Mouse (Mus musculus) kidney, postnatal 25 days (tissue): ENCODE results near the gene Lmo3.

Source experiments
- DNase-seq, 2 experiments: peaks; one replicate each; pipeline ENCODE4 v3.0.0; 2021; ENCODE audit warnings: mixed read lengths in 2 of 2

The Lmo3 gene

DNA sequence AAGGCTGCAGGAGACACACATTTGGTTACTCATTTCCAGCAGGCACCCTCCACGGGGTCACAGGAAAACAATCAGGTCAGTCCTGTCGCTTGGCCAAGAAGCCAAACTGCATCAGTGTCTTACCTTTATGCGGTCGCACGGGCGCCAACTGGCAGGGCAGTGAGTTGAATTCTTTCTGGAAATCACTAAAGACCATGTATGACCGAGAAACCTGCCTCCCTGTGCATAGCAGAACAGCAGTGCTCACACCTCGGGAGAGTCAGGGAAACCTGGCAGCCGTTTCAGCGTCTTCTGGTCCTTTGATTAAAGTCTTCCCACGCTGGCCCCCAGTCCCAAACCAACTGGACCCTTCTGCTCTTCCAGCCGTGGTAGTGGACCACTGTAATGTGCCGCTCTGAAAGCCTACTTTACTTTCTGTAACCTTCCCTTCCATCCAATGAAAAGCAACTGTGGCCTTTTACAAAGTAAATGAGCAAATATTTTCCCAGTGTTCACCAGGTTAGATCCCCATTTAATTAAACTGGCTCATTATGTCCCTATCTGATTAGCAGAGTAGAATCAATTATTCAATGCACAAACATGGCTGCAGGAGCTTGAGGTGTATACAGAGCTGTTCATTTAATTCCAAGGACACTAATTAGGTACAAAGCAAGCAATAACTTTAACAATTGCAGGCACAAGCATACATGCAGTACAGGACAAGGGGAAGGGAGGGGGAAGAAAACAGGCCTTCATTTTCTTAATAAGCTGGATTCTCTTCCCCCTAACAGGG, at the start of gene Lmo3:
TSS of gene Lmo3 (minus strand) at position 235 of the 772 bp plus-strand sequence.
- no peak for DNase-seq

DNA sequence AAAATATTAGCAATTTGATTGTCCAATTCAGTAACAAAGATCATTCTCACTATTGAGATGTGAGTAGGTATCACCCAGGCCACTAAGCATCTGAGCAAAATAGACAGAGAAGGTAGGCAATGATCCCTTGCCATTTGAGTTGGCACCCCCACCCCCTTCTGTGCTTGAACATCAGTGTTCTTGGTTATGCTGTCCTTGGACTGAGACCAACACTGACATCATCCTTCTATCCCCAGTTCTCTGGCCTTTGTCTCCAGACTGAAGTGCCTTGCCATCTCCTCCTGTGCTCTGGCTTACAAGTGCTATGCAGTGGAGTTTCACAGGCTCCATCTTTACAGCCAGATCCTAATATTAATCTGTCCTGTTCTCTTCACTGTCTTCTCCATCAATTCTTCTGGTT, 39.0 kb upstream of the Lmo3 start:
- no peak for DNase-seq

DNA sequence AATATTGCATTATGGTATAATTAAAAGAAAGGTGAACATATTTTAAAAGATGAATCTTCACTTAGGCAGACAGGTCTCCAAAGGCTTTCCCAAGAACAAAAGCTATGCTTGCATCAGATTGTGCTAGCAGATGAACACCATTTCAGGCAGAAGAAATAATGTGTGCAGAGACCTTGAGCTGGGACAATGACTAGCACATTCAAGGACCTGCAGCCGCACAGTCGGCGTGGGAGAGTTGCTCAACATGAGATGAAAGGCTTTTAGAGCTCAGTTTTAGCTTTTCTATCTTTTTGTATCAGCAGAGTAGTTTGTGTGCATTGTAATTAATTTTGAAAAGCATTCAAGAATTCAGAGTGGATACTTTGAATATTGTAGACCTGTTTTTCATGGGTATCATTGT, 36.6 kb upstream of the Lmo3 start:
- no peak for DNase-seq

DNA sequence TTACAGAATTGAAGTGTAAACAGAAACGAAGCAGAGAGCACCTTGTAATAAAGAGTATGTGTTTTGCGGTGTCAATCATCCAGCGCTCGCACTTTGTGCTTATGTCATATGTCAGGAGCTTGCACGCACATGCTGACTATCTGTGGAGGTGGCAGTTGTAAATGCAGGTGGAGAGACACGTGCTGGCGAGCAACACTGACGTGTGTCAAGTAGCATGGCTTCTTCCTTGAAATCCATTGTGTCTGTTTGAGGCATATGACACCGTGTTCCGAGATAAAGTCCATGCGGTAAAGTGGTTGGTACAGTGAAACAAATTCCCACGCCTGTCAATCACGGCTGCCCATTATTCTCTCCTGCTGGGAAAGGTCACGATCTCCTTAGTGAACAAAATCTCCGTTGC, 15.2 kb upstream of the Lmo3 start:
- no peak for DNase-seq

DNA sequence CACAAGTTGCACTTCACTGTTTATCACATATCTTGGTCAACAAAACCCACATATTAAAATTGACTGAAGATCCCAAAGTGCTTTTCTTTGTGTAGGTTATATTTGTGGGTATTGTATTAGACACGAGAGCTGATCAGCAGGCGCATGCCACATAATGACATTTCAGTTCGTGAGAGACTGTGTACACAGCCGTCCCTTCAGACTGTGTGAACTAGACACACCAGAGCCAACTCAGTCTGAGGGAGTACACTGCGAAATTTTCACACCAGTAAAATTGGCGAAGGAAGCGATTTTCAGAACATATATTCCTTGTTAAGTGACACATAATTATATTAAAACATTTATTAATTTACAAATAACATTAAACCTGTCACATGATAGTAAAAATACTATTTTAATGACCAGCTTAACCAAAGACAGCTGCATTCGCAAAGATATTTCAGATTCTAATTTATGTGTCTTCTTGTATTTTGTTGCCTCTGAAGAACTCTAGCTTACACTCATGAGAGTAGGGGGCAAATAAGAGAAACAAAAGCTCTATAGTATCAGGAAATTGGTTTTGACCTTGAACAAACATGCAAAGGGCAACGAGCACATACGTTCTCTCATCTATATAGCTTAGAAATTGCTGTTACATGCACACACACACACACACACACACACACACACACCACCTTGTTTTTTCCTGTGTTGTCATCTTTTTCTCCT, 14.4 kb upstream of the Lmo3 start:
- DNase-seq: no peak

DNA sequence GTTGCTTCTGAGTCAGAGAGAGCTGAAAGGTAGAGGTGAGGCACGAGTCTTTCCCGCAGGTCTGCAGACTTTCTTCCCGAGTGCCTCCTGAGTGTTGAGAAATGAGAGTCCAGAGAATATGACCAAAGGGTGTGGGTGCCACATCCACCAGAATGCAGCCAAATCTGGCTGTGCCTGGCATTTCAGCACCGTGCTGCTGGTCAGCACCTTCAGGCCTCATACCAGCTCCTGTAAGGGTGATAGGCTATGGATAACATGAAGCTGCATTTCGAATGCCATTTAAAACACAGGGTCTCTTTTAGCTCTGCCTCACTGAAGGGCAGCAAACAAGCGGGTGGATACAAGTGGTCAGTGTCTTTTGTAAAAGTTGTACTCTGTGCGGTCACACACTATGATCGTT, 1.5 kb upstream of the Lmo3 start:
- DNase-seq: no peak

DNA sequence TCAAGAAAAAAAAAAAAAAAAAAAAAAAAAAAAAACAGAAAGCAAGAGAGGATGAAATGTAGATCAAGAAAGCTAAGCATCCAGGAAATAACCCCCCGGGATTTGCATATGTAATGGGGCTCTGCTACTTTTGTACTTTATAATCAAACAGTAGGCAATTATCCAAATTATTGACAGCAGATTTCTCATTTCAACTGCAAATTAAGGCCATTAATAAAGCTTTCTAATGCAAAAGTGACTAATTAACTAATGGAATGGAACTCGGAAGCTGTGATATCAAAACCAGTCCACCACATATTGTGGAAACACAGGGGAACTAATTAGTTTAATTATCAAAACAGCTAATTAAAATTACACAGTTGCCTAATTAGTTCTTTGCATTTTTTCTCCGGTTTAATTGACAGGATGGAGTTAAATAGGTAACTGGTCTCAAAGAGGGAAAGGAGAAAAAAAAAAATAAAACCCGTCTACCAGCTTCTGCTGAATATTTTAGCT, 785 bp upstream of the Lmo3 start:
- DNase-seq: no peak

DNA sequence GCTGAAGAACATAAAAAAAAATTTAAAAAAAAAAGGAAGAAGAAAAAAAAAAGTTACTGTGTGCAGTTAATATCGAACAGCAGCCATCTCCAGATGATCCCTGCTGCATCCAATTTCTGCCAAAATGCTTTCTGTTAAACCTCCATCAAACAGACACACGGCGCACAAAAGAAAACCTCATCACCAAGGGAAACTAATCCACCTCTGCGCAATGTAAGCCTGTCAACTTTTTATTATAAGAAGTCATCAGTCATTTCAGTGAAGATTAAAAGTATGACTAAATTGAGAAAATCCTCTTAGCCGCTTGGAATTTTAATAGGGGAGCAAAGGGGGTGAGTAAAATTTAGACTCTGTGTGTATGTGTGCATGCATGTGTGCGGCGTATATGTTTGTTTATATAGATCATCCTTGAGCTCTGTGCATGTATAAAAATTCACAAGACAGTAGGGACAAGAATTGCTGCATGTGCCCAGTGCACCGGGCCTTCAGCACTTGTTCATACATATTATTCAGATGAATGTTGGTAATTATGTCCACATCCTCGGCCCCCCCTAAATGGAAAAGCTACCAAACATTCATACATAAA, 1.2 kb downstream of the Lmo3 start:
- no peak for DNase-seq

DNA sequence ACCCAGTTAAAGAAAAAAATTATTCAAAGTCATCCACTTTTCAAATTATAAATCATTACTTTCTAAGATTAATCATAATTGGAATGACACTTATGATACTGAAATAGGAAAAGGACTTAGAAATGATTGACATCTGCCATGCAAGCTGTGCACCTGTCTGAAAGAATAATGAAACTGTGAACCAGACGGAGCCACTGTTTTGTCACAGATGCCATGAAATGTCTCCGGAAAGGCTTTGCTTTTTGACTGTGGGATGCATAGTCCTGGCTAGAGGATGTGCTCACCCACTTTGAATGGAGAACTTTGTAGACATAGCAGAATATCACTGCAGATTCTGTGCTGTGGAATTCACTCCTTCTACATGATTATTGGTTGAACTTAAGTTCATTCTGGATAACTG, 18.4 kb downstream of the Lmo3 start:
- DNase-seq: no peak

DNA sequence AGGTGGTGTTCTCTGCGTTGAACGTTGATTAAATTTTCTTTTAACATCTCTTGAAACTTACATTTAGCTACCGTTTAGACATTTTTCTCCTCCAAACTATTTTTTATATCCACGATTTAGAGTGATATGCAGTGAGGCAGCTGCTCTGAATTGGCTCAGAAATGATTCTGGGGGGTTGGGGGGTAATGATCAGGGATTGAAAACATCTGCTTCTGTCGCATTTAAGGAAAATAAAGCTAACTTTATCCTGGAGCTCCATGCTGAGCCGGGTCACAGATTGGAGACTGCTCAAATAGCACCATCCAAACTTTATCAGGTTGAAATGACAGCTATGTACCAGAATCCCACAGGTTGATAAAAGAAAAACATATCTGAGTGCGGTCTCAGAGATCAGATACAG, 29.6 kb downstream of the Lmo3 start:
- DNase-seq: no peak

DNA sequence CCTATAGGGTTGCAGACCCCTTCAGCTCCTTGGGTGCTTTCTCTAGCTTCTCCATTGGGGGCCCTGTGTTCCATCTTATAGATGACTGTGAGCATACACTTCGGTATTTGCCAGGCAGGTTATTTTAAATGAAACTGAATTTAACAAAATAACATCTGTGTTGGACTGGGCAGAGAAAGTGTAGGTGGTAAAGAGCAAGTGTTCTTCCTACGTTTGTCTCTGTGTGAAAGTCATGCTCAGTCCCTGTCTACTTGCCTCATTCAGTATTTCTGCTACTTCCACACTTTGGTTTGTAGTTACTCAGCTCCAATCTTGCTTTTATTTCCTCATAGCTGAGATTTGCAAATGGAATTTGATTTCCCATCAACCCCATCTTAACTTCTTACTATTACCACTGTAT, 46.9 kb downstream of the Lmo3 start:
- DNase-seq: no peak

DNA sequence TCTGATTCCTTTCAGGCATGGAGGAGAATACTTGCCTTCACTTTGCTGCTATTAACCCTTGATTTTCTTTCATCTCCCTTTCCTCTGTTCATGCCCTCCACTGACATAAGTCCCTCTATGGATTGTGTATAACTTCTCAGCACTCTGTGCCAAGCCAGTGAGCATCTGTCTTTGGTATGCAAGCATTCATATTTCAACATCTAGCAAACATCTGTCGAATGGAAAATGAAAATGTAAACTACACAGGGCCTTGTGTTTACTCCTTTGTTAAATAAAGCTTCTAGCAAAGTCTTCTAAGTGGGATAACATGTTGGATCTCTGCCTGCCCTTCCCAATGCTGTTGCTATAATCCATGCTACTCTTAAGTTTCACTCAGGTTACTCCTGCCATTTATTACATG, 75.1 kb downstream of the Lmo3 start:
- DNase-seq: no peak

DNA sequence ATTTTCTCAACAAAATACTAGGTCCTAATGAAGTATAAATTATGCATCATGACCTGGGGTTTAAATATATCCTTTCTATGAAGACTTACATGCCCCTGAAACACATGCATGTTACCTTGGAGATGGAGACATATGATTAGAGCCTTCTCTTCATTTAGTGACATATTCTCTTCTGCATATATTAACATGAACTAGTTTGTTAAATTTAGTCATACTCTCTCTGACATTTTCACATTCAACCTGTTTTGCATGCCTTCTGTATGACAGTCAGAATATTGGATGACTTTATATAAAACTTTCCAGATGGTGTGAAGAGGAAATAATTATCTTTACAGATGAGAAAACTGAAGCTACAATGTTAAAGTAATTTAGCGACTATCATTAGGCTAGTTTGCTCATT, 77.8 kb downstream of the Lmo3 start:
- no peak for DNase-seq

DNA sequence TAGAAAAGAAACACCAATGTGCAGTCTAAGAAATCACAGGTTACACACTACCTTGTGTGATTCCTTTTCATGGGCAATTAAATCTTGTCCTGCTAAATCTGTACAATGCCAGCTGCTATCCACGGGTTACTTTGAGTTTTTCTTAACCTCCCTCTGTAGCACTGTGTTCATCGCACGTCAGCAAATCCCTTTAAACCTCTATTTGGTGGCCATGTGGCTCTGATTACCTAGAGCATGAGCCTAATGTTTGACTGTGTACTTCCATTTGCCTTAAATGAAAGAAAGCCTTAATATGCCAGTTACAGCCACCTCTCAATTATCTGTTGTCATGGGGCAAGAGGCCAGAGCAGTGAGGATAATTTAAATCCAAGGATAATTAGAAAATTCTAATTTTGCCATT, 98.9 kb downstream of the Lmo3 start:
- DNase-seq: no peak

DNA sequence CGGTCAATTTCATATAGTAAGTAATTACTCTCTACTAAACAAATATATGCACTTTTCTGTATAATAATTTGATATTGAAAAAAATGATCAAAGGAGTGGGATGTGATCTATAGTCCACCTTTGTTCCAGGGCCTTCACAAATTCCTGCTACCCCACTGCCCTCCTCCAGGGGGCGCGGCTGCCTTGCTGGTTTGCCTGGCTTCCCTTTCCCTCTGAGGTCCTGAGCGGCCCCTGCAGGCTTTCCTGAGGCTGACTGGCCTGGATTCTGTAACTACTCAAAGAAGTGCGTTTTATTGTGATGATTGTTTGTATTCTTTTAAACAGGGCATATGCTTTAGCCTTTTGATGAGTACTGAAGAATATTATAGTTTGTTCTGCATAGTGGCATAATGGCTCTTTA, 104.2 kb downstream of the Lmo3 start:
- DNase-seq: peak; percentile 58 to 65

DNA sequence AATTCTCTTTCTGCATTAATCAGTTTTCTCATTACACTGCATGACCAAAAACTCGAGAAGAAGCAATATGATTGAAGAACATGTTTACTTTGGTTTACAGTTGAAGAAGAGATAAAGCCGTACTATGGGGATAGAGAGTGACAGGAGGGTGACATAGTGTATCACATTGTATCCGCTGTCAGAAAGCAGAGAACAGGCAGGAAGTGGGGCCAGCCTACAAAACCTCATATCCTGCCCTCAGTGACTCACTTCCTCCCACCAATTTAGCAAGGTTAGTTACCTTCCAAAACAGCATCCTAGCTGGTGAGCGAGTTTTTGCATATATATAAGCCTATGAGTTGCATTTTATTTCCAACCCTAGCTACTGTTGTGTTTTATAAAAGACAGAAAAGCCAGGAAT, 112.6 kb downstream of the Lmo3 start:
- DNase-seq: no peak

DNA sequence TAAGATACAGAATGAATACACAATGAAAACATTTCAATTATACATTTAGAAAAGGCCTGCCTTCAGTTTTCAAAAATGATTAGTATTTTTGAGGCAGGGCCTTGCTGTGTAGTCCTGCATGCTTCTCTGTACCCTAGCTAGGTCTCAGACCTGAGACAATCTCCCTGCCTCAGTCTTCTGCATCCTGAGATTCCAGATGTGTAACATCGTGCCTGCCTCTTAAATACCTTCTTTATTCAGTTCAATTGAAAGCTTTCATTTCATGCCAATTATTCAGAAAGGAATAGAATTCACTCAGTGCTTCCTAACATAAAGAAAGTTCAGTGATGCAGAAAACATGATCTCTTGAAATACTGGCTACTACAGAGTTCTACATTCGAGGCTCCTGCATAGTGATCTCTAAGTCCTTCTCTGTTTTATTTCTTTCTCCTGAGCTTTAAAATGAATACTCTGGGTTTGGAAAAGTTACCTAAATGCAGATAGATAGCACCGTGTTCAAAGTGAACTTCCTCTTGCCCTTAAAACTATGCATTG, 137.2 kb downstream of the Lmo3 start:
- no peak for DNase-seq

DNA sequence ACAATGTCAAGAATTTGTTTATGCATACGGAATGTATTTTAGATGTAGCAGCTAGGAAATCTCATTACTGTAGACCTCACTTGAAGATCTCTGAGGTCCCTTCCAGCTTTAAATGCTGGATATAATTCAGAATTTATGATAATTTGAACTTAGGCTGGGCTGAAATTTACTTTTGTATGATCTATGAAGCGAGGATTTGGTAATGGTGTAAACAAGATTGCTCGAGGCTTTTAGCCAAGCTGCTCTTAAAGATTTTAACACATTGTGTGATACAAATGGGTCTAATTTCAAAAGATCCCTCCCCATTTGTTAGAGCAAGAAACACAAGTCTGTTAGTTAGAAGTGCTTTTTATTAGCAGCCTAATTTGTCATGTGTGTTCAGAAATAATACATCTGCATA, 144.4 kb downstream of the Lmo3 start:
- DNase-seq: no peak

DNA sequence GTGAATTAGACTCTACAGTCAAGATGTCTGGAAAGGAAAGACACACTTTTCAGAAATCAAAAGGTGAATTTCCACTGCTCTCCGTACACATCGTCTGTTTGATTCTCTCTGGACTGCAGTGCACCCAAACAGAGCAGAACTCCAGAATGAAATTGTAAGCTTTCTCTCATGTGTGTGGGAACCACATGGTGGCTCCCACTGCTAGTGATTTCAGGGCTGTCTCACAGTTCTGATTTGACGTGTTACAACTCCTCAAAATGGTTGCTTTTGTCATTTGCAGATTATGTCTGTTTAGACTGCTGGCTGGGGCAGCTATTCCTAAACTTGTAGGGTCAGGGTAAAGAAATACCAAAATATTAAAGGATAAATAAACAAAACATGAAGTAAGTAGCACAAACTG, 145.0 kb downstream of the Lmo3 start:
- no peak for DNase-seq

DNA sequence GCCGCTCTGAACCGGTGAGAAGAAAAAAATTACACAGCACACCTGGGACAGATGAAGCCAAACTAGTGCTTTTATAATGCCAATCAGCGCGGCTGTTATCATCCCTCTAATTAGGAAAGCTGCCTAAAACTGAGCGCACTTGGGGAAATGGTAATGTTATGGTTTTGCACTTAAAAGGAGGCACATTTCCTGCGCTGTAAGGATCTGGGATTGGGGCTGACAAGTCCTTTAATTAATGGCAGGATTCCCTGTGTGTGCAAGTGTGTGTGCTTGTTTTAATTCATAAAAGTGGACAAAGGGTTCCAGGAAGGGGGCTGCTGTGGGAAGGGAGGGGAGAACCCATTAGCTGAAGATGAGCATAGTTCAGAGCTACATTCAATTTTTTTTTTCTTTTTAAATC, 154.4 kb downstream of the Lmo3 start:
- DNase-seq: no peak

DNA sequence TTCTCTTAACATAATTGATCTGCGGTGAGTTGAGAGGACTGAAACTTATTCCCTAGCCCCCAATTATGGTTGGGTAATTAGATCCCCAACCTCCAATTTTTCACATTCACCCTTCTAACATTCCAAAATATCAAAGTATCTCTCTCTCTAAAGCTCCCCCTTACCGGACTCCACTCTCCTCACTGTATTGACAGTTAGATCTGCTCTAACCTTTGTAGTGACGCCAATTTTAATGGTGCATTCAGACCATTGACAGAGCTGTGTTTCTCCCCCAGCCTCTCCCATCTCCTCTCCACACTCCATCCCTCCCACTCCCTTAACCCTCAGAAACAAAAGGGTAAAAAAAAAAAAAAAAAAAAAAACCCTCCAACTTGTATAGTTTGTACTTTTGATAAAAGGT, 154.9 kb downstream of the Lmo3 start:
- DNase-seq: no peak

DNA sequence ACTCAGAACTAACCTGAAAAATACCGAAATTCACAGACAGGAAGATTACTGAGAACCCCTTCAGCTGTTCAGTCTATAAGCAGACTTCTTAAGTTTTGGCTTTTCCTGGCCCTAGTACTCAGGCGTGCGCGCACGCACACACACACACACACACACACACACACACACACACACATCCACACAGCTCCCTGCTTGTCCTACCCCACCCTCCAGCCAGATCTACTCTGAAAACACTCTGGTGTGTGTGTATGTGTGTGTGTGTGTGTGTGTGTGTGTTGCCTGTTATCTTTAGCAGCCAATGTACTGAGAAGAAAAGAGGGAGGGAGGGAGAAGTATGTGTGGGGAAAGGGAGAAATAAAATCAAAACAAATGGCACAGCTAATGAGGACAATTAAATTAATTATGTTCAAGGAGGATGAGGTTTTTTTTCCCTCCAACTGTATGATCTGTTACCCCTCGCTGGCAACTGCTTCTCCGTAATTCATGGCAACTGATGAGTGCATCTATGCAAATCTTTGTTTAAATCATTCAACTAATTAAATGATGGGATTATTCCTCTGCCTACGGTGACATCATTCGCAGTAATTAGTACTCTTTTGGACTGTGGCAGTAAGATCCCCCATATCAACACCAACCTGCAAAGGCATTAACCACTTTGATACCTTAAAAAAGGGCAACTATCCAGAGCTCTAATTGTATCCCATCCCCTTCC, 157.1 kb downstream of the Lmo3 start:
- no peak for DNase-seq

DNA sequence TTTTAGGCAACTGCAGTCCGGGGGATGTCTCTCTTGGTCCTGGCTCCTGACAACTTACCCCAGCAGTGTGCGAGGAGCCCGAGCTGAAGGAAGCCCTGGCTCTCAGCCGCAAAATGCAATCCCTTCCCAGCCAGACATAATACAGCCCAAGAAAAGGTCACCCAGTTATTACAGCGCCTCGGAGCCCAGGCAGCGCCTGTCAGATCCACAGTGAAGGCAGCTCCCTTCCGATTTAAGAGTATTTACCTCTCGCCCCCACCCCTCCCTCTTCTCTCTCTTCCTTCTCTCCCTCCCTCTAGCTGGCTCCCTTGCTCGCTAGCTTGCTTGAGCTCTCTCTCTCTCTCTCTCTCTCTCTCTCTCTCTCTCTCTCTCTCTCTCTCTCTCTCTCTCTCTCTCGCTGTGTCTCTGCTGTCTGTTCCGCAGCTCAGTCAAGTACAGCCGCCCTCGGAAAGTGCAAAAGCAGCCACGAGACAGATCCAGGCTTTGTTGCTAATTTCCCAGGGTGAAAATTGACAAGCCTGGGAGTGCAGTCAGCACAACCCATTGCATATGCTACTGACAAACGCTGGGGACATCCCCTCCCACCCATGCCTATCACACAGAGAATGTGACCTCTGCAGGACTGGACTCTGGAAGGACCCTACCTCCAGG, 159.0 kb downstream of the Lmo3 start:
- DNase-seq: no peak
